Mouse (Mus musculus) CH12.LX (cell line): Measurements from ENCODE around the gene Hmga1b. TPM values are rescaled to one million over a fixed set of nuclear protein-coding genes. Genes with fewer than 3 reads are reported as not detected.

Experiments used
- DNase-seq: peaks from one replicate; pipeline ENCODE4 v3.0.0-alpha.2; 2013; ENCODE audit errors: extremely low read depth
- H3K27ac ChIP-seq: 2 replicates; pipeline ENCODE4 v1.5.1; 2012; ENCODE audit warnings: low read depth, mild to moderate bottlenecking, control low read depth, moderate library complexity; ENCODE audit not compliant: insufficient read depth
- H3K27me3 ChIP-seq: replicated peaks from 2 replicates; pipeline ENCODE3; 2012; ENCODE audit warnings: inconsistent platforms
- H3K36me3 ChIP-seq, 2 experiments: replicated peaks in 1 of 2; 2 replicates each; pipeline versions ENCODE3 to v1.6.1; 2012; ENCODE audit warnings: inconsistent platforms in 1 of 2, low read length in 1 of 2, mild to moderate bottlenecking in 1 of 2, mixed read lengths in 1 of 2, moderate library complexity in 1 of 2; ENCODE audit not compliant: control insufficient read depth in 1 of 2, insufficient read depth in 1 of 2
- H3K4me1 ChIP-seq, 2 experiments: 2 replicates each; pipeline ENCODE4 v1.6.1; 2012; ENCODE audit warnings: inconsistent platforms in 1 of 2, moderate library complexity in 1 of 2; ENCODE audit not compliant: insufficient read depth in 2 of 2, control insufficient read depth in 1 of 2
- H3K4me2 ChIP-seq: 2 replicates; pipeline ENCODE4 v1.6.1; 2012; ENCODE audit warnings: low read depth, mild to moderate bottlenecking, control low read depth; ENCODE audit not compliant: poor library complexity, insufficient read depth, severe bottlenecking
- H3K4me3 ChIP-seq, 3 experiments: fragments of 150-350 bp in 1 of 3; sonication (generic) in 1 of 3; replicated peaks in 1 of 3; 2 replicates each; pipeline versions ENCODE3 to v1.5.1; 2011 to 2012; ENCODE audit warnings: low read depth in 2 of 3, low read length in 2 of 3, mild to moderate bottlenecking in 2 of 3, moderate library complexity in 2 of 3, control low read depth in 1 of 3, improper control_type of control experiment in 1 of 3, inconsistent platforms in 1 of 3, mixed read lengths in 1 of 3; ENCODE audit not compliant: poor library complexity in 1 of 3
- H3K79me2 ChIP-seq: replicated peaks from 2 replicates; pipeline ENCODE4 v1.6.1; 2012; ENCODE audit warnings: mild to moderate bottlenecking, moderate library complexity; ENCODE audit not compliant: control insufficient read depth, poor library complexity, insufficient read depth, severe bottlenecking; ENCODE audit errors: extremely low read depth
- H3K9ac ChIP-seq: 2 replicates; pipeline ENCODE4 v1.6.1; 2012; ENCODE audit warnings: low read depth, mild to moderate bottlenecking, control low read depth, moderate library complexity; ENCODE audit not compliant: insufficient read depth
- H3K9me3 ChIP-seq: replicated peaks from 2 replicates; pipeline ENCODE3; 2012; ENCODE audit warnings: low read length, inconsistent platforms, mixed read lengths
- BHLHE40 ChIP-seq: IDR thresholded peaks from 2 replicates; pipeline ENCODE4 v1.6.1; 2011; ENCODE audit warnings: mild to moderate bottlenecking, low read depth, low read length, improper control_type of control experiment
- CHD2 ChIP-seq: IDR thresholded peaks from 2 replicates; pipeline ENCODE4 v1.6.1; 2011; ENCODE audit warnings: low read length, improper control_type of control experiment
- CTCF ChIP-seq, 2 experiments: IDR thresholded peaks in 1 of 2; conservative IDR thresholded peaks in 1 of 2; 2 replicates each; pipeline ENCODE4 v1.5.1; 2011 to 2012; ENCODE audit warnings: low read depth in 2 of 2, low read length in 2 of 2, improper control_type of control experiment in 1 of 2, inconsistent platforms in 1 of 2, mild to moderate bottlenecking in 1 of 2, moderate library complexity in 1 of 2
- E2F4 ChIP-seq: IDR thresholded peaks from 2 replicates; pipeline ENCODE4 v1.6.1; 2011; ENCODE audit warnings: low read depth, low read length, improper control_type of control experiment; ENCODE audit not compliant: insufficient replicate concordance
- EP300 ChIP-seq: IDR thresholded peaks from 2 replicates; pipeline ENCODE4 v1.6.1; 2011; ENCODE audit warnings: low read length, improper control_type of control experiment
- GABPA ChIP-seq: IDR thresholded peaks from 2 replicates; pipeline ENCODE4 v1.6.1; 2012; ENCODE audit warnings: low read depth, low read length, improper control_type of control experiment, inconsistent platforms; ENCODE audit not compliant: insufficient replicate concordance
- JUN ChIP-seq: IDR thresholded peaks from 2 replicates; pipeline ENCODE4 v1.6.1; 2011; ENCODE audit warnings: low read depth, mild to moderate bottlenecking, low read length, improper control_type of control experiment, moderate library complexity; ENCODE audit not compliant: insufficient read depth
- JUND ChIP-seq: conservative IDR thresholded peaks from 2 replicates; pipeline ENCODE4 v1.6.1; 2011; ENCODE audit warnings: low read depth, low read length, improper control_type of control experiment
- MAX ChIP-seq: IDR thresholded peaks from 2 replicates; pipeline ENCODE4 v1.6.1; 2011; ENCODE audit warnings: low read length, improper control_type of control experiment
- MEF2A ChIP-seq: IDR thresholded peaks from 2 replicates; pipeline ENCODE4 v1.6.1; 2014; ENCODE audit warnings: low read depth, mild to moderate bottlenecking, inconsistent platforms, low read length, improper control_type of control experiment, borderline replicate concordance
- MXI1 ChIP-seq: IDR thresholded peaks from 2 replicates; pipeline ENCODE4 v1.6.1; 2011; ENCODE audit warnings: mild to moderate bottlenecking, low read depth, low read length, improper control_type of control experiment
- MYC ChIP-seq: IDR thresholded peaks from 2 replicates; pipeline ENCODE4 v1.6.1; 2011; ENCODE audit warnings: low read depth, mild to moderate bottlenecking, improper control_type of control experiment, low read length
- NELFE ChIP-seq: IDR thresholded peaks from 2 replicates; pipeline ENCODE4 v1.6.1; 2011; ENCODE audit warnings: low read depth, low read length, improper control_type of control experiment
- NRF1 ChIP-seq: IDR thresholded peaks from 2 replicates; pipeline ENCODE4 v1.6.1; 2014; ENCODE audit warnings: low read depth, mild to moderate bottlenecking, inconsistent platforms, low read length, improper control_type of control experiment, moderate library complexity
- POLR2AphosphoS2 ChIP-seq: IDR thresholded peaks from 2 replicates; pipeline ENCODE4 v1.6.1; 2011; ENCODE audit warnings: low read depth, low read length, improper control_type of control experiment
- RAD21 ChIP-seq: IDR thresholded peaks from 2 replicates; pipeline ENCODE4 v1.6.1; 2011; ENCODE audit warnings: low read depth, mild to moderate bottlenecking, low read length, improper control_type of control experiment, moderate library complexity
- SIN3A ChIP-seq: IDR thresholded peaks from 2 replicates; pipeline ENCODE4 v1.6.1; 2012; ENCODE audit warnings: low read length, improper control_type of control experiment, inconsistent platforms
- SMC3 ChIP-seq: IDR thresholded peaks from 2 replicates; pipeline ENCODE4 v1.6.1; 2011; ENCODE audit warnings: low read depth, low read length, improper control_type of control experiment
- TCF12 ChIP-seq: IDR thresholded peaks from 2 replicates; pipeline ENCODE4 v1.6.1; 2014; ENCODE audit warnings: low read depth, mild to moderate bottlenecking, inconsistent platforms, low read length, improper control_type of control experiment
- UBTF ChIP-seq: IDR thresholded peaks from 2 replicates; pipeline ENCODE4 v1.6.1; 2012; ENCODE audit warnings: low read depth, mild to moderate bottlenecking, inconsistent platforms, low read length, improper control_type of control experiment, moderate library complexity
- USF2 ChIP-seq: conservative IDR thresholded peaks from 2 replicates; pipeline ENCODE4 v1.6.1; 2011; ENCODE audit warnings: low read depth, low read length, improper control_type of control experiment
- ZKSCAN1 ChIP-seq: IDR thresholded peaks from 2 replicates; pipeline ENCODE4 v1.6.1; 2012; ENCODE audit warnings: low read depth, inconsistent platforms, low read length, improper control_type of control experiment, borderline replicate concordance
- ZMIZ1 ChIP-seq: IDR thresholded peaks from 2 replicates; pipeline ENCODE4 v1.6.1; 2012; ENCODE audit warnings: low read depth, mild to moderate bottlenecking, inconsistent platforms, low read length, improper control_type of control experiment
- dilution Hi-C: fragments of 300-500 bp; cut with MboI; formaldehyde crosslinking; loops from 2 replicates; pipeline ENCODE4 v1.14.3; 2020; ENCODE audit warnings: low sequenced_read_pairs; ENCODE audit not compliant: extremely low pct_unique_long_range_greater_than_20kb, extremely low pct_ligation_motif_present
- in situ Hi-C: fragments of 300-500 bp; cut with MboI; formaldehyde crosslinking; loops from 3 replicates; pipeline ENCODE4 v1.14.3; 2019; ENCODE audit warnings: low sequenced_read_pairs, low pct_ligation_motif_present, low pct_unique_long_range_greater_than_20kb, mixed read lengths
- polyA plus RNA-seq: library from polyadenylated mRNA; unstranded; fragments of >175 nt; gene quantifications from 2 replicates; pipeline ENCODE4 v1.2.1, GENCODE M21; 2012; ENCODE audit warnings: low read depth; ENCODE audit not compliant: insufficient read length
- total RNA-seq, 2 experiments: library from RNA; depleted of rRNA; stranded (reverse); fragments of 300-350 nt in 1 of 2; fragments of >200 nt in 1 of 2; gene quantifications; 2 replicates each; pipeline ENCODE4 v1.2.3; 2012 to 2014

Gene Hmga1b
- total and polyA plus RNA-seq, 3 experiments, result 126 to 414 (median 167) TPM

GRCm38 (mm10) chr11:120731395-120731794, 31.2 kb upstream of the Hmga1b start:
- no peak overlapping the region for H3K9ac ChIP-seq
- no peak overlapping the region for H3K27ac ChIP-seq
- no peak for DNase-seq
- H3K79me2 ChIP-seq, result no peaks in the 10 kb centered on the region
- dilution Hi-C loops (no loop called here), in situ Hi-C loops (no loop called here)
- peaks cover 61% of the 10 kb centered on the region for H3K27me3 ChIP-seq
- H3K36me3 ChIP-seq, result no peaks in the 10 kb centered on the region
- H3K4me3 ChIP-seq, result no peak overlapping the region
- TF ChIP-seq SIN3A, result no peak
- TF ChIP-seq GABPA, result no peak
- no peak for TF ChIP-seq MXI1
- no peak for TF ChIP-seq NELFE
- no peak for TF ChIP-seq UBTF
- peaks cover 5 to 8% of the 10 kb centered on the region in 2 experiments for H3K4me1 ChIP-seq
- H3K4me2 ChIP-seq, result no peak overlapping the region
- no peaks in the 10 kb centered on the region for H3K9me3 ChIP-seq

GRCm38 (mm10) chr11:120731858-120732680, 30.5 kb upstream of the Hmga1b start, which contains the start of gene Cbr2:
Gene Cbr2, minus strand, starts transcription at chr11:120732114.
- Histone ChIP-seq H3K27ac (no peak within 1 kb of the TSS), H3K9ac (no peak within 1 kb of the TSS), H3K4me3 (no peak within 1 kb of the TSS), H3K79me2 (no peaks in the 10 kb centered on the region), H3K27me3 (peaks cover 68% of the 10 kb centered on the region), H3K4me2 (no peak within 1 kb of the TSS), H3K9me3 (no peaks in the 10 kb centered on the region), H3K36me3 (no peaks in the 10 kb centered on the region), H3K4me1 (peaks cover 7 to 10% of the 10 kb centered on the region in 2 experiments; a peak in 3 of 4 replicates)
- no peak for TF ChIP-seq MAX
- no peak for TF ChIP-seq ZMIZ1
- no peak for TF ChIP-seq USF2
- no peak for TF ChIP-seq CTCF (conservative IDR thresholded peaks at IDR 0.05 in 1 of 2, IDR thresholded peaks at IDR 0.05 in 1 of 2; ENCODE audit: low read depth in 2 of 2, low read length in 2 of 2)
- TF ChIP-seq NRF1, result no peak
- TF ChIP-seq CHD2, result no peak
- in situ Hi-C loops, result no loop called here
- no peak for DNase-seq
- dilution Hi-C loops, result no loop called here

DNA sequence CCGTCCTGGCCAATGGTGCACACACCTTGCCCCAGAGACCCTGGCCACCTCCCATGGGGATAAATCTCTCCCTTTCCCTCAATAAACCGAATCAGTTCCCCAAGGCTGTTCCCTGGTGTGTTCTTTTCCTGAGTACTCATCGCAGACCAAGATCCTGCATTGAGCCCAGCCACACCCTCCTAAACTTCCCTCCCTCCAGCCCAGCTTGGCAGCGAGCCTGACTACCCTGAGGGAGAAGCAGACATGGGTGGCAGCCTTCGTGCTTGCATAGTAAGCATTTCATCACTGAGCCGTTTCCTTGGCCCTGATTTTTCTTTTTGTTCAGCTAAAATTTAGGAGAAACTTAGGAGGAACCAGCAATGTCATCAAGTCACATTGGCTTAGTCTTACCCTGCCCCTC, 29.1 kb upstream of the Hmga1b start:
- H3K27ac ChIP-seq, result no peak overlapping the region
- H3K4me1 ChIP-seq, result peaks cover 7 to 11% of the 10 kb centered on the region in 2 experiments; a peak in 3 of 4 replicates
- in situ Hi-C loops, result no loop called here
- no peaks in the 10 kb centered on the region for H3K79me2 ChIP-seq
- no peak overlapping the region for H3K4me3 ChIP-seq
- H3K27me3 ChIP-seq, result peaks cover 61% of the 10 kb centered on the region
- DNase-seq, result no peak
- no peak for TF ChIP-seq E2F4
- TF ChIP-seq USF2, result no peak
- TF ChIP-seq MEF2A, result no peak
- TF ChIP-seq BHLHE40, result no peak
- no peak for TF ChIP-seq JUN
- TF ChIP-seq RAD21, result no peak
- no peak for TF ChIP-seq SMC3
- TF ChIP-seq POLR2AphosphoS2, result no peak
- TF ChIP-seq UBTF, result no peak
- no peak for TF ChIP-seq TCF12
- TF ChIP-seq ZKSCAN1, result no peak
- no peak for TF ChIP-seq EP300
- no peak for TF ChIP-seq JUND
- TF ChIP-seq MYC, result no peak
- no peaks in the 10 kb centered on the region for H3K36me3 ChIP-seq
- H3K9ac ChIP-seq, result no peak overlapping the region
- H3K9me3 ChIP-seq, result no peaks in the 10 kb centered on the region
- H3K4me2 ChIP-seq, result no peak overlapping the region
- dilution Hi-C loops, result no loop called here
